Mouse (Mus musculus): Measurements from ENCODE around the gene Mme. TPM values are rescaled to one million over a fixed set of nuclear protein-coding genes. Genes with fewer than 3 reads are reported as not detected.

Mme gene
- not detected for total RNA-seq (2023)

DNA sequence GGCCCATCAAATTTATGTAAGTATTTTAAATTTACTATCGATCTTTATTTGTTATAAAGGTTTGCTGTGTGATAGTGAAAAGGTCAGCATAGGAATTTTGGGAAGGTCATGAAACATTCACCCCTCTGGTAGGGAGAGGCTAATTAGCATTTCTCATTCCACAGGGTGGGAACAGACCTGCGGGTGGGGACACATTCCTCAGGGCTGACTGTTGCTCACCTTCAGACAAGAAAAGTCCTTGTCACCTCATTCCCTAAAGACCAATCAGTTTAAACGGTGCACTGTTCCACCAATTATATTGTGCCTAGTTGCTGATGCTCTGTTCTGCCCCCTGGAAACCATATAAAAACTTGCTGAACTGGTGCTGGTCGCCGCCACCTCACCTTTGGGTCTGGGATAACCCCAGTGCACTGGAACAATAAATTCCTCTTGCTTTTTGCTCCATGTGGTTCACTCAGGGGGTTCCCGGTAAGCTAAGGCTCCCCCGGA lies at the start of gene Mme:
Gene Mme, plus strand, starts transcription at position 439 of the 489 bp plus-strand sequence.

Other genes with a start within 250 kb of the Mme start
- gene Gm34302, start 242.3 kb downstream of the Mme start, total RNA-seq (2023): not detected

Data from monocyte, adult 59 days (primary cell).